Comparison of ENCODE assay signal across 8 mouse cellular contexts in genomic region chr19:26845276-26846016, GRCm38 (mm10). TPM values are rescaled to one million over a fixed set of nuclear protein-coding genes. Genes with fewer than 3 reads are reported as not detected.
DNase-seq lines count a peak whose midpoint lies in the region; ATAC-seq and TF ChIP-seq lines count a peak whose summit lies in the region.

No protein-coding gene starts in this region.

- no peak for TF ChIP-seq POLR2A in lung, adult 2 months (IDR thresholded peaks at IDR 0.05; ENCODE audit: borderline replicate concordance, extremely low read depth, low read depth, low read length)

- ATAC-seq in forebrain, embryonic 15.5 days (replicated peaks) = peak; percentile 96
- ATAC-seq in neutrophil, adult 5-6 weeks (ENCODE audit: extremely low read depth, insufficient number of reproducible peaks, low FRiP score, poor library complexity, severe bottlenecking) = peak; percentile 77

- peaks cover 27% of the 10 kb centered on the region for H3K4me1 ChIP-seq in E14TG2a.4 (replicated peaks; ENCODE audit: low read depth, low read length)
- H3K4me1 ChIP-seq in forebrain, embryonic 15.5 days = peaks cover 24% of the 10 kb centered on the region
- no peaks in the 10 kb centered on the region; the same call in 1 of the 2 replicates for H3K4me1 ChIP-seq in lung, adult 2 months (ENCODE audit: control insufficient read depth, insufficient read depth, low read length)

- peak overlapping the region; percentile 57 for H3K9ac ChIP-seq in forebrain, embryonic 15.5 days (replicated peaks)

- H3K9me3 ChIP-seq in E14TG2a.4 (ENCODE audit: low read length) = peaks cover 11% of the 10 kb centered on the region; the same call in 1 of the 2 replicates
- H3K9me3 ChIP-seq in forebrain, embryonic 15.5 days = no peaks in the 10 kb centered on the region

- peak overlapping the region; percentile 58 for H3K4me2 ChIP-seq in forebrain, embryonic 15.5 days (replicated peaks)

- no peaks in the 10 kb centered on the region for H3K36me3 ChIP-seq in E14TG2a.4 (ENCODE audit: insufficient read depth, low read length)
- no peaks in the 10 kb centered on the region for H3K36me3 ChIP-seq in forebrain, embryonic 15.5 days

- H3K4me3 ChIP-seq in E14TG2a.4 (replicated peaks; ENCODE audit: low read length) = peak overlapping the region; percentile 74
- H3K4me3 ChIP-seq in forebrain, embryonic 15.5 days = peak overlapping the region; percentile 44
- H3K4me3 ChIP-seq in lung, adult 2 months (replicated peaks; ENCODE audit: extremely low read depth, low read depth, low read length) = peak overlapping the region; percentile 82

- DNase-seq in c-Kit-positive CD71-positive TER-119-positive erythroid progenitor cells, embryonic 14.5 days (ENCODE audit: low spot score) = peak; percentile 37
- peak; percentile 31 for DNase-seq in heart, postnatal 25 days (ENCODE audit: low spot score)
- peak; percentile 79 to 90 for DNase-seq in layer of hippocampus, adult 18-20 months (ENCODE audit: low spot score in 2 of 2)
- peak; percentile 63 for DNase-seq in lung, adult 2 months
- peak; percentile 56 to 69 for DNase-seq in thymus, adult 18-20 months

- under 1% methylated on average over 16 of the region's 16 CpGs for WGBS in forebrain, embryonic 15.5 days
- under 1% methylated on average over 16 of the region's 16 CpGs for WGBS in lung, adult 2 months

- intact Hi-C loops in heart, postnatal 25 days (cut with DNase I) = loop anchor here (10.0 kb wide), 1 partner anchor 91 kb away; no protein-coding TSS in a partner anchor

- H3K27me3 ChIP-seq in E14TG2a.4 (ENCODE audit: insufficient read depth, low read length) = 0 out of 2 replicates have a peak, but pooled peaks cover 2% of the 10 kb centered on the region
- no peaks in the 10 kb centered on the region for H3K27me3 ChIP-seq in forebrain, embryonic 15.5 days

- peak overlapping the region; percentile 99 for H3K27ac ChIP-seq in forebrain, embryonic 15.5 days (replicated peaks)

- no peak for TF ChIP-seq CTCF in E14TG2a.4 (conservative IDR thresholded peaks at IDR 0.05; ENCODE audit: low read length)
- TF ChIP-seq CTCF in lung, adult 2 months (IDR thresholded peaks at IDR 0.05; ENCODE audit: insufficient read depth, low read length) = no peak

RNA-seq across cellular contexts. Expression of gene Gm815, which starts 40.2 kb away (rescaled TPM):
- polyA plus RNA-seq in forebrain, embryonic 15.5 days (2015; fragmentation: Nextera tagmentation; extraction: Ambion mirVana) = not detected in 2 replicates
- total RNA-seq in heart, postnatal 25 days (2021) = not detected
- total RNA-seq in layer of hippocampus, adult 18-20 months (2021) = not detected
- not detected in 2 replicates for polyA plus RNA-seq in lung, adult 2 months (2012; rRNA removed)
- total RNA-seq in neutrophil, adult 5-6 weeks (2017) = not detected in 2 replicates

Comparison
In these comparisons a context has a peak if more than half of its experiments do, and no peak if none do; other contexts are left out.
1. Peak in every context shown above with its lines: DNase-seq, ATAC-seq, H3K4me3 ChIP-seq and H3K27ac ChIP-seq.
2. DNase-seq: peak in every context shown above with its lines; median percentile 84 in layer of hippocampus, adult 18-20 months; 63 in lung, adult 2 months; 62 in thymus, adult 18-20 months; 37 in c-Kit-positive CD71-positive TER-119-positive erythroid progenitor cells, embryonic 14.5 days; 31 in heart, postnatal 25 days.